Mouse (Mus musculus): ENCODE results near the gene Scgb1b18.
"Not testable (repeated sequence)": the region's sequence is repeated elsewhere in the genome, so short reads cannot be mapped to it uniquely, and the experiment has no call there.

Scgb1b18 gene

DNA sequence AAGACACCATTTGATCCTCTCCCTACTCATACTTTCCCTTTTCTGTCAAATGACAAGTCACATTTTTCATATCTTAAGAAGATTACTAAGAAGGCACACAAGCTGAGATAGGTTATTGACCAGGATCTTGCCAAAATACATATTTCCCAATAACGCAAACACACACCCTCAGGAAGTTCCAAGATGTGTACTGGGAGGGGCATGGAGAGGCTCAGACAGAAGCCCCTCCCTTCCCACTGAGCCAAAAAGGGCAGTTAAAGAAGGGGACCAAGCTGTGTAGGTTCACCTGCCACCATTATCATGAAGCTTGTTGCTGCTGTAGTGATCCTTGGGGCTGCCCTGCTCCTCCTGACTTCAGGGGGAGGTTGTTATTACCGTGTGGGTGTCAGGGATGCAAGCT lies at the start of gene Scgb1b18:
Gene Scgb1b18, plus strand, starts transcription at position 301 of the 400 bp plus-strand sequence.
- not testable (repeated sequence) for DNase-seq

- DNase-seq = not testable (repeated sequence)
Measured at GRCm38 (mm10) chr7:33173764-33174163, 11.6 kb upstream of the Scgb1b18 start, which contains the start of gene Scgb2b18. Scgb2b18 (minus strand) TSS chr7:33173864.

Measured in kidney, adult 11 months (tissue).